Mouse (Mus musculus) embryonic fibroblast, embryonic 13.5 days (primary cell): ENCODE results near the gene Cul7. TPM values are rescaled to one million over a fixed set of nuclear protein-coding genes. Genes with fewer than 3 reads are reported as not detected.

Source experiments
- H3K27ac ChIP-seq: 2 replicates; pipeline ENCODE4 v1.5.1; 2012; ENCODE audit warnings: low read length, control low read depth, inconsistent platforms; ENCODE audit not compliant: insufficient read depth
- H3K4me1 ChIP-seq: 2 replicates; pipeline ENCODE4 v1.6.1; 2011; ENCODE audit warnings: low read length; ENCODE audit not compliant: control insufficient read depth, insufficient read depth
- H3K4me3 ChIP-seq: 2 replicates; pipeline ENCODE4 v1.5.1; 2011; ENCODE audit warnings: mild to moderate bottlenecking, control low read depth, low read length; ENCODE audit not compliant: insufficient read depth
- CTCF ChIP-seq: IDR thresholded peaks from 2 replicates; pipeline ENCODE4 v1.5.1; 2011; ENCODE audit warnings: mild to moderate bottlenecking, control low read depth, low read length, moderate library complexity, borderline replicate concordance; ENCODE audit not compliant: insufficient read depth
- POLR2A ChIP-seq: IDR thresholded peaks from 2 replicates; pipeline ENCODE4 v1.6.1; 2011; ENCODE audit warnings: low read depth, mild to moderate bottlenecking, control low read depth, low read length, moderate library complexity
- polyA plus RNA-seq: library from polyadenylated mRNA; stranded (reverse); fragments of >200 nt; gene quantifications from 2 replicates; pipeline ENCODE4 v1.2.4, GENCODE M21; 2011; ENCODE audit warnings: low read depth; ENCODE audit not compliant: missing spikeins, insufficient read length

Gene Cul7
- polyA plus RNA-seq, 1 experiment, result 63.6 TPM

DNA sequence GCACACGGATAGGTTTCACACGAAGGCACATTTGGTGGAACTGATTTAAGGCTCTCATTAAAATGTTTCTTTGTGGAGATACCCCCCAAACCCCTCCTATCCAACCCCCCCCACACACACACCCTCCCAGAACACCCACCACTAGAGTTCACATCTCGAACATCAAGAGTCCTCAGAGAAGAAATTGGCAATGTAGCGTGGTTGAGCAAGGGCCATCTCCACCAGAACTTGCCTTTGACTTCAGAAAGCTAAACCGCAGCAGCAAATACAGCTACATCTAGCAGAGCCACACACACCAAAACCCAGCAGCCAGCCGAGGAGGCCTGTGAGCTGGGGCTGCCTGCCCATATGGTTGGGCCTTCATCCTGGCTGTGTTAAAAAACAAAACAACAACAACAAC, 22.7 kb upstream of the Cul7 start:
- peak overlapping the region; percentile 49 for H3K27ac ChIP-seq
- peak overlapping the region; percentile 84 for H3K4me3 ChIP-seq
- TF ChIP-seq CTCF (no peak), POLR2A (0 out of 2 replicates have a peak, but pooled peaks have one; percentile 24)
- peaks cover 5% of the 10 kb centered on the region for H3K4me1 ChIP-seq

DNA sequence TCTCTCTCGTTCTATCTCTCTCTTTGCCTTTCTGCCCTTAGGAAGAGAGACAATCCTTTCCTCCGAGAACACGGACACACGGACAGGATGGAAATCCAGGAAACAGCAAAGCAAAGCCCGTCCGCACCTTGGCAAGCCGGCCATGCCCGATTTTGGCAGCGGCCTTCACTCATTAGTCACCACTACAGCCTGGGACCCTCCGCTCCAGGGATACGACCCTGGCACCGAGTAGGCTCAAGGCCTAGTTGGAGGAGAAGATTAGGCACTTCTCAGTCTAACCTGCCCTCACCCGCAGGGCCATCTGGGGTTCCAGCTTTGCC, 21.7 kb upstream of the Cul7 start:
- no peak for TF ChIP-seq CTCF
- no peak for TF ChIP-seq POLR2A
- Histone ChIP-seq H3K27ac (peak overlapping the region; percentile 88), H3K4me3 (peak overlapping the region; percentile 84), H3K4me1 (peaks cover 5% of the 10 kb centered on the region)

DNA sequence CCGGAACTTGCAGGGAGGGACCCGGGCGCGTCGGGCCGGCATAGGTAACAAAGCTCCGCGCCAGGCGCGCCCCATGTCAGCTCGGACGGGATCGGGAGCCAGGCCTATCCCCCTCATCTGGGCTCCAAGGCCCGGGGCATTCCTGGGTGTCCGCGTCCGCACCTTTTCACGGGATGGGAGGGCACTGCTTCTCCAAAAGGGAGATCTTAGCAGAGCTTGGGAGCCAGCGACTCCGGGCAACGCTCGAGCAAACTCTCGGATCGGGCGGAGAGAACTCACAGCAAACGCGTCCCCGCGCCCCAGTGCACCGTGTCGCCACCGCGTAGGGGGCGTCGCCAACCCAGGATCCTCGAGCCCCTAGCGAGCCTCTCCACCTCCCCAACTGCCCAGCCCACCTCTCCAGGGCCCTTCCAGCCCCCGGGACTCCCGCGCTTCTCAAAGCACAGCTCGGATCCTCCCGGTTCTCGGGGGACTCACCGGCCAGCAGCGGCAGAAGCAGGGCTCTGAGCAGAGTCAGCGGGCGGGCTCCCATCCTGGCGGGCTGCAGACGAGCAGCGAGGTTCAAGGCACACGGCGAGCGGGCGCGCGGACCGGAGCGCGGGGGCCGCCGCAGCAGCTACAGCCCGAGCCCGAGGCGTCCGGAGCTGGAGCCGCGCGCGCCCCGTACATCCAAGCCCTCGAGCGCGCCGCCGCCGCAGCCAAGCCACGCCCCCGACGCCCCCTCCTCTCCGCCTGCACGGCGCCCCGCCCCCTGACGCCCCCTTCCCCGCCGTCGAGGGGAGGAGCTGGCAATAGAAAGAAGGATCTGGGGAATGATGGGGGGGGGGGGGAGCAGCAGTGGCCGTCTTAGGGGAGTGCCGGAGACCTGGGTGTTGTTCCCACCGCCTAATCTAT, 21.1 kb upstream of the Cul7 start, which contains the start of gene Ptk7:
Gene Ptk7, minus strand, starts transcription at position 714 of the 894 bp plus-strand sequence.
- peak within 1 kb of the TSS; percentile 93 for H3K27ac ChIP-seq
- peaks cover 2% of the 10 kb centered on the region; the same call in 1 of the 2 replicates for H3K4me1 ChIP-seq
- H3K4me3 ChIP-seq, result peak within 1 kb of the TSS; percentile 84
- peak; percentile 54 for TF ChIP-seq POLR2A
- no peak for TF ChIP-seq CTCF

DNA sequence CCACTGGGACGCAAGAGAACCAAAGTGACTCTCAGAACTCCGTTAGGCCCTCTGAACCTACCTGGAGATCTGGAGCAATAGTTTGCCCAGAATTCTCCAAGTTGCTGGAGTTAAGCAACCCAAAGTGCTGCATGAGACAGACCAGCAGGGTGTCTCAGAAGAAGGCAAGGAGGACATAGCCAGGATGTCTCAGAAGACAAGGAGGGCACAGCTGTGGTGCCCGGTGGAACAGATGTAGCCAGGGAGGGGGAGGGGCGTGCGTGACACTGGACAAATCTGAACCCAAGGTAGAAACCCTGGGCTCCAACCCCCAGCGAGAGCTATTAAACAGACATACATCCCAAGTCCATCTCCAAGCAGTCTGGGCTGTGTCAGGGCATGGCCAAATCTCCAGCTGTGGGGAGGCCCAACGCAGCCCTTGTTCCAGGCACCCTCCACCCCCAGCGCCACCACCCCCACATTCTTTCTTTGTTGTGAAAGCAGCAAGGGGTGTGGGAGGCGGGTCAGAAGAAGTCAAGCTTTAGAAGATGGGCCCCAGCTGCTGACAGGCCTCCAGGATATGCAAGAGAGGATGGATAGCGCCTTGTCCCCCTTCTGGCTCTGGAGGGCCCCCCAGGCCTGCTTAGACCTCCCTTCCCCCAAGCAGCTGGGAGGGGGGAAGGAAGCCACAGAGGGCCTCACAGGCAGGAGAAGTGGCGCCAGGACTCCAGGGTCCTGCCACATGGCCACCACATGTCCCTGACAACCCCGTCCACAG, 20.3 kb upstream of the Cul7 start:
- Histone ChIP-seq H3K27ac (peak overlapping the region; percentile 93), H3K4me1 (peaks cover 2% of the 10 kb centered on the region; the same call in 1 of the 2 replicates), H3K4me3 (peak overlapping the region; percentile 46)
- TF ChIP-seq POLR2A (peak; percentile 64), CTCF (no peak)

DNA sequence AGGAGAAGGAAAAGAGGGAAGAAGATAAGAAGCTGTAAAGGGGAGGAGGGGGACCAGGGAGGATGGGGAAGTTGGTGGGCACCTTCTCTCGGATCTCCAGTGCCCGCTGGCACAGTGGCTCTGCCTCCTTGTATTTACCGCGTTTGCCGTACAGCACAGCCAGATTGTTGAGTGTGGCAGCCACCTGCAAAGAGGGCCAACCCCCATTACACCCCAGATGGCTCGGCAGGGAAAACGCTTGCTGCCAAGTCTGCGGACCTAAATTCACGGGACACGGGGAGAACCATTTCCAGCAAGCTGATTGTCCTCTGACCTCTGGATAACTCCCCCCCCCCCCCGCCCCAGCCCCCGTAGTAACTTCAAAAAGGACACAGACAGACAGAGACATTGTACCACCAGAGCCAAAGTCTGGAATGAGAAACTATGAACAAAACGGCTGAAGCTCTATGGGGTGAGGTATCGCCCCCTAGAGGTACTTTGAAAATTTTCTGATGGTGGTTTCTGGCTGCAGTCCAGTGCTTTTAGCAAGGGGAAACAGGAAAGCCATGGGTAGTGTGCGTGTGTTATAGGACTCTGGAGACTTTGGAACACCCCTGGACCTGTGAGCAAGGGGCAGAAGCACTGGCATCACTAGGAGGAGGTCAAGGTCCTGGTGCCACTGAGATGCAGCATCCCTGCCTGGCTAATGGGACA, 13.2 kb upstream of the Cul7 start:
- Histone ChIP-seq H3K4me1 (no peaks in the 10 kb centered on the region; the same call in 1 of the 2 replicates), H3K27ac (no peak overlapping the region), H3K4me3 (no peak overlapping the region)
- TF ChIP-seq CTCF (no peak), POLR2A (no peak)

DNA sequence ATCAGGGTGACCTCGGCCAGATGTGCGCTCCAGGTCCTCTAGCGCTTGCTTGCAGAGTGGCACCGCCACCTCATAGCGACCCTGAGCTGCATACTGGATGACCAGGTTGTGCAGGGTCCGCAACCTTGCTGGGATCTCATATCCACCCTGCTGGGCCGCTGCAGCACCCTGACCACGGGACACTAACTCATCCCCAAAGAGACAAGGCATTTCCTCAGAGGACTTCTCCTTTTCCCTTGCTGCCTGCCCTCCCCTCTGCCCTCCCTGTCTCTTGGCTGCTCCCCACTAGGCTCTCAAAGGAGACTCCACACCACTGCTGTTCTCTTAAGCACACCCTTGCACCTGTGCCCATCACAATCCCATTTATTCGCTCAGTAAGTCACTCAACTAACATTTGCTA, 10.2 kb upstream of the Cul7 start:
- Histone ChIP-seq H3K4me1 (peaks cover 4% of the 10 kb centered on the region; the same call in 1 of the 2 replicates), H3K4me3 (no peak overlapping the region), H3K27ac (no peak overlapping the region)
- TF ChIP-seq POLR2A (no peak), CTCF (no peak)

DNA sequence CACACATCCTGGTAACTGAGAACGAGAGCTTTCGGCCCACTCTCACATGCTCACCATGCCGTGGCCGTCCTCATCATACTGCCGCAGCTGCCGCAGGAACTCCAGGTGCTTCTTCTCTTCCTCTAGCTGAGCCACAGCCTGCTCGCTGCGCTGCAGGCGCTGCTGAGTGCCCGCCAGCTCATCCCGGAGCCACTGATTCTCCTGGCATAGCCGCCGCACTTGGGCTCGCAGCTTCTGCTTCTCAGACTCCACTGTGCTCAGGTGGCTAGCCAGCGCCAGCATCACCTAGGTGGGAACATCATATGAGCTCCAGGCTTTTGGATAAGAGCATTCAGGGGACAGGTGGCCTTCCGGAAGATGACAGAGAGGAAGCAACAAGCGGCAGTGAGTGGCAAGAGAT, 8.1 kb upstream of the Cul7 start:
- Histone ChIP-seq H3K27ac (no peak overlapping the region), H3K4me3 (no peak overlapping the region), H3K4me1 (peaks cover 6% of the 10 kb centered on the region)
- TF ChIP-seq CTCF, result no peak
- no peak for TF ChIP-seq POLR2A

DNA sequence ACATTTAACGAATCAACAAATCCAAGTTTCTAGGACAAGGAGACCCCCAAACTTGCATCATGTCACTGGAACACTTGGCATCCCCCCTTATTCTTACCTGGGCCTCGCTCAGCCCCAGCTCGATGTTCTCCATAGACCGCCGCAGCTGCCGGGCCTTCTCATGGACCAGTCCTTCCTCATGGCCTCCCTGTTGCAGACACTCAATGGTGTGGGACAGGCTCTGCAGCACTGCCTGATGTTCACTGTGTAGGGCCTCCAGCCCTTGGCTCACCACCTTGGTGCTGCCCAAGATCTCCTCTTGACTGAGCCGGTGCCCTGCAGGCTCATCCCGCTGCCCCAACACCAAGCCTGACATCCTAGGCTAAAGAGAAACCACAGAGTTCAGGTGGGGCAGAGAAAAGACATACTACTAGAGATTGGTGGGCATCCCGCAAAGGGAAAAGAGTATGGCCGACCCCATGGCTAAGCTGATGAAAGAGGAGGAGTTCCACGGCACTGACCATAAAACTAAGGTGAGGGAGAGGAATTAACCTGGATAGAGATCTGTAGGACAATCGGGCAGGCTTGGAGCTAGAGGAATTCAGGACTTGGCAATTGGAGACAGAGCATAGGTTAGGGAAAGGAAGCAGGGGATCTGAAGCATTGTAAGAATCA, 5.9 kb upstream of the Cul7 start:
- Histone ChIP-seq H3K4me3 (peak overlapping the region; percentile 65; the same call in 1 of the 2 replicates), H3K4me1 (peaks cover 8% of the 10 kb centered on the region; the same call in 1 of the 2 replicates), H3K27ac (no peak overlapping the region)
- no peak for TF ChIP-seq CTCF
- TF ChIP-seq POLR2A, result no peak

DNA sequence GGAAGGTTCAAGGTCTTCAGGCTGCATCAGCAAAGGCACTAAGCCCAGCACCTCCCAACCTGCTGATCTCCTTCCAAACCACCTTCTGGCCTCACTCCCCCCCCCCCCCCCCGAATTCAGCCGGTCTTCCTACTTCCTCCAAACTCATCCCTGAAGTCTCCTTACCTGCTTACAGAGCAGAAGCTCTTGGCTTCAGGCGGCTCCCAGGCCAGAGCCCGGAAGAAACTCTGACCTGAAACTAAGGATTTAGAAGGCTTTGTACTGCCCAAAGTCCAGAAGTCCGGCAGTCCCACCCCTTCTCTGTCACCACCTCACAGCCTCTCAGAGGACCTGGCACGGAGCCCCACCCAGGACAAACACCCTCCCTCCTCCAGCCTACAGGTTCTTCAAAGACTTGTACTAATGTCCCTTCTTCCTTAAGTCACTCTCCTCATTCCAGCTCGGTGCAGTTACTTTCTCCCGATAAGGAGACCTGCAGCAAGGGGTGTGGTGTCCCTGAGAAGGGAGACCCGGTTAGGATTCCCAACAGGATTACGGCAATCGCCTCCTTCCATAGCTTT, 5.1 kb upstream of the Cul7 start:
- TF ChIP-seq POLR2A (no peak; the same call in 1 of the 2 replicates), CTCF (no peak)
- H3K4me1 ChIP-seq, result peaks cover 8% of the 10 kb centered on the region; the same call in 1 of the 2 replicates
- peak overlapping the region; percentile 65 for H3K4me3 ChIP-seq
- 0 out of 2 replicates have a peak overlapping the region, but pooled peaks have one; percentile 16 for H3K27ac ChIP-seq
